Mouse (Mus musculus) E14TG2a.4 (cell line): ENCODE measurements around the gene Rpl26.

Experiments used
- CTCF ChIP-seq: conservative IDR thresholded peaks from 2 replicates; pipeline ENCODE4 v1.5.1; 2014; ENCODE audit warnings: low read length
- NANOG ChIP-seq: IDR thresholded peaks from 2 replicates; pipeline ENCODE4 v1.6.1; 2014; ENCODE audit warnings: borderline replicate concordance, low read length, mixed read lengths
- POU5F1 ChIP-seq: IDR thresholded peaks from 2 replicates; pipeline ENCODE4 v1.6.1; 2014; ENCODE audit warnings: low read length, borderline replicate concordance

DNA sequence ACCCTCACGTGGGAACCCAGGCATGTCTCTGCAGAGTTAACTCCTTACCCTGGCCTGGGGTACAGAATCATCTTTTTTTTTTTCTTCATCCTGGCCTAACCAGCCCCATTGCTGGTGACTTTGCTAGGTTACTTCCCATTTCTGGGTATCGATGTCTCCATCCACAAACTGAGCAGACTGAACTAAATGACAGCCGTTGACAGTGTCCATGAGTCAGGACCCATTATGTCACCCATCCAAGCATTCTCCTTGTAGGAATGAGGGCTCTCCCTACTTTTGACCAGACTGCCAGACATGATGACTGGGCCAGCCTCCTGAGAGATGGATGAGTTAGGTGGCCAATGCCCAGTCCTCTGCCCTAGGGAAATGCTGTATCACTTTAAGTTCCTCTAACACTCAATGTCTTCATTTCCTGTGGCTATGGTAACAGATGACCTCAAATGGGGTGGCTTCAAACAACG, 37.7 kb upstream of the Rpl26 start:
- TF ChIP-seq CTCF (no peak), NANOG (no peak), POU5F1 (no peak)
